Mouse (Mus musculus): Measurements from ENCODE around the gene Pheta1.

- TF ChIP-seq USF2 (IDR thresholded peaks at IDR 0.05; ENCODE audit: borderline replicate concordance in 1 of 2, insufficient read depth in 1 of 2, low read depth in 1 of 2, low read length in 2 of 2) (no peak), UBTF (IDR thresholded peaks at IDR 0.05; ENCODE audit: borderline replicate concordance, insufficient read depth, low read depth, low read length) (no peak), ZNF384 (IDR thresholded peaks at IDR 0.05; ENCODE audit: low read depth, low read length) (no peak), CTCF (IDR thresholded peaks at IDR 0.05 in 2 of 3, conservative IDR thresholded peaks at IDR 0.05 in 1 of 3; ENCODE audit: control insufficient read depth in 1 of 3, insufficient read depth in 1 of 3, low read depth in 2 of 3, low read length in 3 of 3, poor library complexity in 1 of 3, severe bottlenecking in 1 of 3) (no peak)
Observed at GRCm38 (mm10) chr5:121818401-121818800, 30.4 kb upstream of the Pheta1 start.
